Mouse (Mus musculus): ENCODE measurements around the gene Marc2. TPM values are rescaled to one million over a fixed set of nuclear protein-coding genes. Genes with fewer than 3 reads are reported as not detected.

The Marc2 gene
- polyA plus RNA-seq, 1 experiment from 2014 or later, result 98.8 TPM

GRCm38 (mm10) chr1:184777061-184777795, 69.0 kb downstream of the Marc2 start:
- Histone ChIP-seq H3K27me3 (replicated peaks) (peaks cover 34% of the 10 kb centered on the region), H3K36me3 (no peaks in the 10 kb centered on the region), H3K9ac (no peak overlapping the region), H3K4me1 (peaks cover 4% of the 10 kb centered on the region), H3K4me3 (no peak overlapping the region), H3K27ac (replicated peaks) (no peak overlapping the region), H3K9me3 (no peaks in the 10 kb centered on the region), H3K4me2 (no peak overlapping the region)
- 29% methylated on average over 22 of the region's 22 CpGs for WGBS
- no peak for ATAC-seq (ENCODE audit: extremely low read depth, insufficient number of reproducible peaks, low FRiP score, low TSS enrichment)

DNA sequence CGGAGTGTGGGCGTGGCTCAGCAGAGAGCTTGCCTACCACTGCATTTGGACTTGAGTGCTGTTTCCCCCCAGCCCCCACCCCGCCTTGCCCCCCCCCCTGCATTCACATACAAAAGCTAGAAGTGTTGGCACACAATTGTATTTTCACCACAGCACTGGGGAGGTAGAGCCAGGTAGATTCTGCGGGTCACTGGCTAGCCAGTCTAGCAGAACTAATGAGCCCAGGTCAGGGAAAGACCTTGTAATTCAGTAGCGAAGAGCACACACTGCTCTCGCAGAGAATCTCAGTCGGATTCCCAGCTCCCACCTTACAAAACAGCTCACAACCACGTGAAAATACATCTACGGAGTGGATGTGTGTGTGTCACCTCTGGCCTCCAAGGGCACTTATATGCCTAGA, 71.0 kb downstream of the Marc2 start:
- no peak overlapping the region for H3K4me3 ChIP-seq
- H3K9me3 ChIP-seq, result no peaks in the 10 kb centered on the region
- no peak for ATAC-seq (ENCODE audit: extremely low read depth, insufficient number of reproducible peaks, low FRiP score, low TSS enrichment)
- H3K4me2 ChIP-seq, result no peak overlapping the region
- no peak overlapping the region for H3K9ac ChIP-seq
- H3K36me3 ChIP-seq, result no peaks in the 10 kb centered on the region
- WGBS, result 64% methylated on average over 9 of the region's 9 CpGs
- peaks cover 16% of the 10 kb centered on the region for H3K4me1 ChIP-seq
- H3K27me3 ChIP-seq (replicated peaks), result peaks cover 34% of the 10 kb centered on the region
- no peak overlapping the region for H3K27ac ChIP-seq (replicated peaks)

DNA sequence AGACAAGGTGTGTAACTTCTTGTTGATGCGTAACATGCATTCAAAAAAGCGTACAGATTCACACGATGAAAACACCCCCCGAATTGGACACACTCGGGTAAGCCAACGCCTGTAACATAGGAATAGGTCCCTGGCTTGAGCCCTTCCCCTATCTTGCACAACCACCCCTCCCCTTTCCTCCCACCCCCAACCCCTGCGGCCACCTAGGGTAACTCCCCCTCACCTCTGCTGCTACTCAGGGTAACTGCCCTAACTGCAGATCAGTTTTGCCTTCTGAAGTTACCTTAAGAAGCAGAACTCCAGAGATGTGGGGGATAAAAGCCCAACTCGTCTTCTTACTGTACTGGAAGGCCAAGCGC, 74.4 kb downstream of the Marc2 start:
- no peaks in the 10 kb centered on the region for H3K9me3 ChIP-seq
- peak overlapping the region; percentile 65 for H3K4me2 ChIP-seq
- no peaks in the 10 kb centered on the region for H3K36me3 ChIP-seq
- peaks cover 16% of the 10 kb centered on the region for H3K4me1 ChIP-seq
- H3K9ac ChIP-seq, result peak overlapping the region; percentile 47; the same call in 1 of the 2 replicates
- ATAC-seq (ENCODE audit: extremely low read depth, insufficient number of reproducible peaks, low FRiP score, low TSS enrichment), result no peak
- no peak overlapping the region for H3K27ac ChIP-seq (replicated peaks)
- H3K4me3 ChIP-seq, result peak overlapping the region; percentile 32; the same call in 1 of the 2 replicates
- H3K27me3 ChIP-seq (replicated peaks), result peaks cover 23% of the 10 kb centered on the region
- WGBS, result 14% methylated on average over 9 of the region's 9 CpGs

DNA sequence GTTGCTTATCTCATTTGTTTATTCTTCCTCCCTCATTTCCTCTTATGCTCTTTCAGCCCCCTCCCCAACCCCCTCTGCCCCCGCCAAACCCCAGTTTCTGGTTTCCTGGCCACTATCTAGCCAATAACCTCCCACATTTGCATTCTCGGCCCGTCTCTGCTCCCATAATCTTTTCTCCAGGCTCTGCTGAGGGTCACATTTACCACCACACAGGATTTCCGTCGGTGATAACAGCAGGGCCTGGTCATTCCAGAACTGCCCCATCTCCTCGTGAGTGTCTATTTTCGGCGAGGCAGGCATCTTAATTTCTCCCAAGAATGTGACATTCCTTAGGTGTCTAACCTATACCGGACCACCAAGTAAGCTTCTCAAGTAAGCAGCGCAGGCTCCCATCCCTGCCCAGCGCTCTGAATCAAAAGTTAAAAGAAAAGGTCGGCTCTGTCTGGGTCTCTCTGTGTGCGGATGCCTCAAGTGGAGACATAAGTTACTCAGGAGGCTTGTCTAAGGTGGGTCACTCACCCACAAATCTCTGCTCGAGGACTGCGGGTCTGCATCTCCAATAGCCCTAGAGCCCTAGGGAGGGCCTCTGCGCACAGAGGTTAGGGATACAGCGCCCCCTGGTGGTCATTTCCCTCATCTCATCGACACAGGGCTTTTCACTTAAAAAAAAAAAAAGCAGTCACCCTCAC, 74.9 kb downstream of the Marc2 start:
- peak overlapping the region; percentile 64 for H3K9ac ChIP-seq
- 6% methylated on average over 18 of the region's 18 CpGs for WGBS
- H3K27ac ChIP-seq (replicated peaks), result peak overlapping the region; percentile 61; the same call in 1 of the 2 replicates
- no peak for ATAC-seq (ENCODE audit: extremely low read depth, insufficient number of reproducible peaks, low FRiP score, low TSS enrichment)
- peak overlapping the region; percentile 32 for H3K4me3 ChIP-seq
- no peaks in the 10 kb centered on the region for H3K9me3 ChIP-seq
- peak overlapping the region; percentile 65 for H3K4me2 ChIP-seq
- peaks cover 16% of the 10 kb centered on the region for H3K4me1 ChIP-seq
- H3K36me3 ChIP-seq, result no peaks in the 10 kb centered on the region
- H3K27me3 ChIP-seq (replicated peaks), result peaks cover 18% of the 10 kb centered on the region

GRCm38 (mm10) chr1:184763866-184764265, 82.4 kb downstream of the Marc2 start:
- no peaks in the 10 kb centered on the region for H3K4me1 ChIP-seq
- H3K27me3 ChIP-seq (replicated peaks), result no peaks in the 10 kb centered on the region
- no peaks in the 10 kb centered on the region for H3K9me3 ChIP-seq
- no peak overlapping the region for H3K27ac ChIP-seq (replicated peaks)
- no peak overlapping the region for H3K4me2 ChIP-seq
- no peak overlapping the region for H3K9ac ChIP-seq
- no peaks in the 10 kb centered on the region for H3K36me3 ChIP-seq
- WGBS, result 49% methylated on average over 3 of the region's 3 CpGs
- no peak overlapping the region for H3K4me3 ChIP-seq
- no peak for ATAC-seq (ENCODE audit: extremely low read depth, insufficient number of reproducible peaks, low FRiP score, low TSS enrichment)

MicroRNAs encoded within 50 kb of the gene (microRNA counts, 519-probe panel; counts per million panel counts)
- 4,830 counts per million, percentile 82 among the panel's probes with 10 or more counts for microRNA mmu-miR-1981

Small RNA genes within 50 kb of the gene (microRNA-seq; reads per million reads assigned to microRNA genes)
- gene Mir1981, result 147 reads per million, percentile 60 among the genes with 10 or more reads in this experiment

Other genes starting within 250 kb of the Marc2 start
- gene Hlx, start 113.8 kb downstream of the Marc2 start, polyA plus RNA-seq (2015; fragmentation: Nextera tagmentation; extraction: Ambion mirVana), result 7.6 and 8.1 TPM in 2 replicates
- gene Marc1, start 35.1 kb downstream of the Marc2 start, polyA plus RNA-seq (2015; fragmentation: Nextera tagmentation; extraction: Ambion mirVana), result 0.43 TPM in 1 of 2 replicates, not detected in the other
- 0.64 and 0.71 TPM in 2 replicates for gene C130074G19Rik, start 36.8 kb upstream of the Marc2 start, polyA plus RNA-seq (2015; fragmentation: Nextera tagmentation; extraction: Ambion mirVana)
- gene Mark1, start 153.1 kb upstream of the Marc2 start, polyA plus RNA-seq (2015; fragmentation: Nextera tagmentation; extraction: Ambion mirVana), result 1.5 and 1.9 TPM in 2 replicates